Mouse (Mus musculus): ENCODE data around the gene Uri1. TPM values are rescaled to one million over a fixed set of nuclear protein-coding genes. Genes with fewer than 3 reads are reported as not detected.

The Uri1 gene
- polyA plus RNA-seq, 1 experiment from 2014 or later, result 47.2 TPM

- ATAC-seq, result no peak
- no peaks in the 10 kb centered on the region for H3K27me3 ChIP-seq (replicated peaks)
- no peaks in the 10 kb centered on the region for H3K4me1 ChIP-seq (replicated peaks)
- H3K9ac ChIP-seq, result no peak overlapping the region
- WGBS, result 78% methylated on average over 6 of the region's 6 CpGs
- no peak overlapping the region for H3K4me3 ChIP-seq (replicated peaks)
- H3K27ac ChIP-seq, result no peak overlapping the region
- H3K4me2 ChIP-seq (replicated peaks), result no peak overlapping the region
- H3K9me3 ChIP-seq, result no peaks in the 10 kb centered on the region
- no peaks in the 10 kb centered on the region for H3K36me3 ChIP-seq
Observed at GRCm38 (mm10) chr7:38008359-38008758, 15.0 kb downstream of the Uri1 start.

- no peaks in the 10 kb centered on the region for H3K36me3 ChIP-seq
- no peaks in the 10 kb centered on the region for H3K4me1 ChIP-seq (replicated peaks)
- H3K9ac ChIP-seq, result no peak overlapping the region
- H3K4me3 ChIP-seq (replicated peaks), result no peak overlapping the region
- WGBS, result 89% methylated on average over 2 of the region's 2 CpGs
- no peak overlapping the region for H3K27ac ChIP-seq
- no peaks in the 10 kb centered on the region for H3K27me3 ChIP-seq (replicated peaks)
- no peak overlapping the region for H3K4me2 ChIP-seq (replicated peaks)
- ATAC-seq, result no peak
- no peaks in the 10 kb centered on the region for H3K9me3 ChIP-seq
Observed at GRCm38 (mm10) chr7:38002451-38002850, 20.9 kb downstream of the Uri1 start.

GRCm38 (mm10) chr7:37999691-38000090 is 23.7 kb downstream of the Uri1 start:
- no peak overlapping the region for H3K27ac ChIP-seq
- no peak overlapping the region for H3K4me3 ChIP-seq (replicated peaks)
- no peak overlapping the region for H3K4me2 ChIP-seq (replicated peaks)
- H3K9ac ChIP-seq, result no peak overlapping the region
- H3K4me1 ChIP-seq (replicated peaks), result no peaks in the 10 kb centered on the region
- WGBS, result 56% methylated on average over 2 of the region's 2 CpGs
- ATAC-seq, result no peak
- H3K36me3 ChIP-seq, result no peaks in the 10 kb centered on the region
- no peaks in the 10 kb centered on the region for H3K27me3 ChIP-seq (replicated peaks)
- no peaks in the 10 kb centered on the region for H3K9me3 ChIP-seq

- no peak for ATAC-seq
- 95% methylated on average over 2 of the region's 2 CpGs for WGBS
Observed at GRCm38 (mm10) chr7:37992861-37993260, 30.5 kb downstream of the Uri1 start.

GRCm38 (mm10) chr7:37984866-37985265 is 38.5 kb downstream of the Uri1 start:
- Histone ChIP-seq H3K4me2 (replicated peaks) (no peak overlapping the region), H3K4me3 (replicated peaks) (no peak overlapping the region), H3K9ac (no peak overlapping the region), H3K27ac (no peak overlapping the region), H3K27me3 (replicated peaks) (no peaks in the 10 kb centered on the region), H3K4me1 (replicated peaks) (no peaks in the 10 kb centered on the region), H3K36me3 (no peaks in the 10 kb centered on the region; the same call in 1 of the 2 replicates), H3K9me3 (no peaks in the 10 kb centered on the region)
- ATAC-seq, result no peak
- WGBS, result 77% methylated on average over 5 of the region's 5 CpGs

More at GRCm38 (mm10) chr7:37992861-37993260, 30.5 kb downstream of the Uri1 start:
- Histone ChIP-seq H3K36me3 (no peaks in the 10 kb centered on the region), H3K4me2 (replicated peaks) (no peak overlapping the region), H3K27me3 (replicated peaks) (no peaks in the 10 kb centered on the region), H3K9me3 (no peaks in the 10 kb centered on the region), H3K9ac (no peak overlapping the region), H3K4me1 (replicated peaks) (no peaks in the 10 kb centered on the region), H3K4me3 (replicated peaks) (no peak overlapping the region), H3K27ac (no peak overlapping the region)

GRCm38 (mm10) chr7:37983471-37983870 is 39.9 kb downstream of the Uri1 start:
- 65% methylated on average over 6 of the region's 6 CpGs for WGBS
- Histone ChIP-seq H3K4me1 (replicated peaks) (no peaks in the 10 kb centered on the region), H3K4me2 (replicated peaks) (no peak overlapping the region), H3K4me3 (replicated peaks) (no peak overlapping the region), H3K36me3 (peaks cover 3% of the 10 kb centered on the region), H3K9ac (no peak overlapping the region), H3K27ac (no peak overlapping the region), H3K27me3 (replicated peaks) (no peaks in the 10 kb centered on the region), H3K9me3 (no peaks in the 10 kb centered on the region)
- ATAC-seq, result no peak

GRCm38 (mm10) chr7:37979729-37980128 is 43.6 kb downstream of the Uri1 start:
- Histone ChIP-seq H3K4me2 (replicated peaks) (no peak overlapping the region), H3K9me3 (no peaks in the 10 kb centered on the region), H3K36me3 (peaks cover 3% of the 10 kb centered on the region), H3K4me1 (replicated peaks) (no peaks in the 10 kb centered on the region), H3K9ac (no peak overlapping the region), H3K4me3 (replicated peaks) (no peak overlapping the region), H3K27ac (no peak overlapping the region), H3K27me3 (replicated peaks) (no peaks in the 10 kb centered on the region)
- WGBS, result 91% methylated on average over 3 of the region's 3 CpGs
- ATAC-seq, result no peak

- no peak overlapping the region for H3K9ac ChIP-seq
- H3K27me3 ChIP-seq (replicated peaks), result no peaks in the 10 kb centered on the region
- H3K27ac ChIP-seq, result no peak overlapping the region
- H3K4me1 ChIP-seq (replicated peaks), result no peaks in the 10 kb centered on the region
- H3K9me3 ChIP-seq, result no peaks in the 10 kb centered on the region
- peaks cover 3% of the 10 kb centered on the region for H3K36me3 ChIP-seq
- 93% methylated on average over 4 of the region's 4 CpGs for WGBS
- no peak overlapping the region for H3K4me3 ChIP-seq (replicated peaks)
- no peak for ATAC-seq
- H3K4me2 ChIP-seq (replicated peaks), result no peak overlapping the region
Observed at GRCm38 (mm10) chr7:37978412-37978811, 44.9 kb downstream of the Uri1 start.

- 91% methylated on average over 2 of the region's 2 CpGs for WGBS
- ATAC-seq, result no peak
- H3K4me1 ChIP-seq (replicated peaks), result no peaks in the 10 kb centered on the region
- H3K9ac ChIP-seq, result no peak overlapping the region
- no peak overlapping the region for H3K27ac ChIP-seq
- no peak overlapping the region for H3K4me3 ChIP-seq (replicated peaks)
- no peak overlapping the region for H3K4me2 ChIP-seq (replicated peaks)
- no peaks in the 10 kb centered on the region for H3K27me3 ChIP-seq (replicated peaks)
- peaks cover 3% of the 10 kb centered on the region; the same call in 1 of the 2 replicates for H3K36me3 ChIP-seq
- no peaks in the 10 kb centered on the region for H3K9me3 ChIP-seq
Observed at GRCm38 (mm10) chr7:37977676-37978075, 45.7 kb downstream of the Uri1 start.

- Histone ChIP-seq H3K9me3 (no peaks in the 10 kb centered on the region), H3K27ac (no peak overlapping the region), H3K4me1 (replicated peaks) (peaks cover 8% of the 10 kb centered on the region; the same call in 1 of the 2 replicates), H3K4me3 (replicated peaks) (no peak overlapping the region), H3K9ac (no peak overlapping the region), H3K36me3 (no peaks in the 10 kb centered on the region), H3K27me3 (replicated peaks) (no peaks in the 10 kb centered on the region), H3K4me2 (replicated peaks) (no peak overlapping the region)
- peak; percentile 71 for ATAC-seq
- 67% methylated on average over 2 of the region's 2 CpGs for WGBS
Observed at GRCm38 (mm10) chr7:37972999-37973555, 50.3 kb downstream of the Uri1 start.

- Histone ChIP-seq H3K9me3 (no peaks in the 10 kb centered on the region), H3K4me2 (replicated peaks) (no peak overlapping the region), H3K36me3 (no peaks in the 10 kb centered on the region), H3K4me3 (replicated peaks) (no peak overlapping the region), H3K9ac (no peak overlapping the region), H3K4me1 (replicated peaks) (peaks cover 8% of the 10 kb centered on the region; the same call in 1 of the 2 replicates), H3K27me3 (replicated peaks) (no peaks in the 10 kb centered on the region), H3K27ac (no peak overlapping the region)
- WGBS, result 70% methylated on average over 9 of the region's 9 CpGs
- no peak for ATAC-seq
Observed at GRCm38 (mm10) chr7:37972571-37972970, 50.8 kb downstream of the Uri1 start.

- peaks cover 13% of the 10 kb centered on the region for H3K36me3 ChIP-seq
- 94% methylated on average over 17 of the region's 17 CpGs for WGBS
- H3K9me3 ChIP-seq, result no peaks in the 10 kb centered on the region
- no peaks in the 10 kb centered on the region for H3K27me3 ChIP-seq (replicated peaks)
- H3K4me1 ChIP-seq (replicated peaks), result no peaks in the 10 kb centered on the region
- H3K4me3 ChIP-seq (replicated peaks), result no peak overlapping the region
- no peak overlapping the region for H3K4me2 ChIP-seq (replicated peaks)
- ATAC-seq, result no peak
- H3K9ac ChIP-seq, result no peak overlapping the region
- no peak overlapping the region for H3K27ac ChIP-seq
Observed at GRCm38 (mm10) chr7:37962326-37962725, 61.0 kb downstream of the Uri1 start.

GRCm38 (mm10) chr7:37961247-37961646 is 62.1 kb downstream of the Uri1 start:
- 85% methylated on average over 11 of the region's 11 CpGs for WGBS
- Histone ChIP-seq H3K4me2 (replicated peaks) (no peak overlapping the region), H3K9me3 (no peaks in the 10 kb centered on the region), H3K4me1 (replicated peaks) (no peaks in the 10 kb centered on the region), H3K4me3 (replicated peaks) (no peak overlapping the region), H3K27ac (no peak overlapping the region), H3K9ac (no peak overlapping the region), H3K36me3 (peaks cover 13% of the 10 kb centered on the region), H3K27me3 (replicated peaks) (no peaks in the 10 kb centered on the region)
- no peak for ATAC-seq
